Mouse (Mus musculus) heart, postnatal 25 days (tissue): ENCODE results near the gene Sh3pxd2a. TPM values are rescaled to one million over a fixed set of nuclear protein-coding genes. Genes with fewer than 3 reads are reported as not detected.

Source experiments
- microRNA-seq: library from miRNA; unstranded; fragments of <30 nt; microRNA quantifications from one replicate; pipeline ENCODE4 v1.2.0, GENCODE M21; 2022
- total RNA-seq, 2 experiments: library from RNA; stranded (reverse); gene quantifications; 2 replicates each; pipeline ENCODE4 v1.2.3; 2021

Gene Sh3pxd2a
- total RNA-seq, 2 experiments from 2014 or later, result 63.5 to 63.6 TPM

Small RNAs within 50 kb of the gene (microRNA-seq; reads per million reads assigned to microRNA genes)
- not detected for gene Mir6995

Other genes starting within 250 kb of the Sh3pxd2a start
- 10 to 100 TPM; 17.8 to 18.9 TPM for gene Stn1, start 73.1 kb upstream of the Sh3pxd2a start, total RNA-seq
- 10 to 100 TPM; 84.7 to 94.1 TPM for gene Slk, start 115.3 kb upstream of the Sh3pxd2a start, total RNA-seq
- gene Col17a1, start 227.7 kb upstream of the Sh3pxd2a start, total RNA-seq, result not detected